Mouse (Mus musculus): ENCODE results near the gene Dctd.
"Not testable (repeated sequence)": the region's sequence is repeated elsewhere in the genome, so short reads cannot be mapped to it uniquely, and the experiment has no call there.

The Dctd gene

GRCm38 (mm10) chr8:48141023-48141422, 42.1 kb downstream of the Dctd start:
- DNase-seq (ENCODE audit: low read depth in 1 of 2, low spot score in 2 of 2): no peak

- no peak for DNase-seq (ENCODE audit: low read depth in 1 of 2, low spot score in 2 of 2)
These were observed 46.9 kb downstream of the Dctd start for GRCm38 (mm10) chr8:48145766-48146165.

- no peak for DNase-seq (ENCODE audit: low read depth in 1 of 2, low spot score in 2 of 2)
These were observed 47.6 kb downstream of the Dctd start for GRCm38 (mm10) chr8:48146449-48146848.

- no peak for DNase-seq (ENCODE audit: low read depth in 1 of 2, low spot score in 2 of 2)
These were observed 53.3 kb downstream of the Dctd start for GRCm38 (mm10) chr8:48152062-48152738.

- DNase-seq (ENCODE audit: low read depth in 1 of 2, low spot score in 2 of 2): no peak
These were observed 54.6 kb downstream of the Dctd start for GRCm38 (mm10) chr8:48153360-48154121.

- no peak for DNase-seq (ENCODE audit: low read depth in 1 of 2, low spot score in 2 of 2)
These were observed 58.8 kb downstream of the Dctd start for GRCm38 (mm10) chr8:48157718-48158117.

GRCm38 (mm10) chr8:48158560-48159217, 59.8 kb downstream of the Dctd start:
- no peak for DNase-seq (ENCODE audit: low read depth in 1 of 2, low spot score in 2 of 2)

GRCm38 (mm10) chr8:48177406-48177805, 78.5 kb downstream of the Dctd start:
- no peak for DNase-seq (ENCODE audit: low read depth in 1 of 2, low spot score in 2 of 2)

- DNase-seq (ENCODE audit: low read depth in 1 of 2, low spot score in 2 of 2): no peak
These were observed 79.0 kb downstream of the Dctd start for GRCm38 (mm10) chr8:48177876-48178275.

GRCm38 (mm10) chr8:48178993-48179392, 80.1 kb downstream of the Dctd start:
- DNase-seq (ENCODE audit: low read depth in 1 of 2, low spot score in 2 of 2): no peak

- not testable (repeated sequence) for DNase-seq (ENCODE audit: low read depth in 1 of 2, low spot score in 2 of 2)
These were observed 81.3 kb downstream of the Dctd start for GRCm38 (mm10) chr8:48180146-48180545.

GRCm38 (mm10) chr8:48181000-48181399, 82.1 kb downstream of the Dctd start:
- DNase-seq (ENCODE audit: low read depth in 1 of 2, low spot score in 2 of 2): no peak

GRCm38 (mm10) chr8:48183758-48184157, 84.9 kb downstream of the Dctd start:
- DNase-seq (ENCODE audit: low read depth in 1 of 2, low spot score in 2 of 2): no peak

GRCm38 (mm10) chr8:48188586-48188985, 89.7 kb downstream of the Dctd start:
- no peak for DNase-seq (ENCODE audit: low read depth in 1 of 2, low spot score in 2 of 2)

GRCm38 (mm10) chr8:48195971-48196370, 97.1 kb downstream of the Dctd start:
- no peak for DNase-seq (ENCODE audit: low read depth in 1 of 2, low spot score in 2 of 2)

- no peak for DNase-seq (ENCODE audit: low read depth in 1 of 2, low spot score in 2 of 2)
These were observed 100.3 kb downstream of the Dctd start for GRCm38 (mm10) chr8:48199171-48199570.

GRCm38 (mm10) chr8:48202632-48203031, 103.7 kb downstream of the Dctd start:
- DNase-seq (ENCODE audit: low read depth in 1 of 2, low spot score in 2 of 2): no peak
